Mouse (Mus musculus) left cerebral cortex, adult 18-20 months (tissue): ENCODE measurements around the gene Xiap. TPM values are rescaled to one million over a fixed set of nuclear protein-coding genes. Genes with fewer than 3 reads are reported as not detected.
A peak's percentile ranks its signal among the peaks of the same experiment; 100 is the strongest.
"Not testable (repeated sequence)": the region's sequence is repeated elsewhere in the genome, so short reads cannot be mapped to it uniquely, and the experiment has no call there.

ENCODE experiments used
- DNase-seq, 2 experiments: peaks; one replicate each; pipeline ENCODE4 v3.0.0; 2021 to 2022; ENCODE audit warnings: low spot score in 2 of 2, mixed read lengths in 1 of 2
- long read RNA-seq, 2 experiments: library from polyadenylated mRNA; stranded (forward); transcript quantifications; one replicate each; pipeline ENCODE4 v2.0.0; 2021
- total RNA-seq, 2 experiments: library from RNA; stranded (reverse); gene quantifications; 2 replicates each; pipeline ENCODE4 v1.2.3; 2021

Gene Xiap
- 10 to 100 TPM; 52.8 to 69.0 TPM for total RNA-seq
- long read RNA-seq, experiment 1, partial matches to known transcripts, result 1 of 11 reads
- long read RNA-seq, experiment 1, other reads (novel, unspliced or antisense), result 10 of 11 reads
- long read RNA-seq, experiment 2, partial matches to known transcripts, result 0 of 9 reads
- long read RNA-seq, experiment 2, other reads (novel, unspliced or antisense), result 9 of 9 reads

GRCm38 (mm10) chrX:42059282-42060068 is at the start of gene Xiap:
Gene Xiap (plus strand): TSS chrX:42059679.
- DNase-seq, result no peak

GRCm38 (mm10) chrX:42012677-42013208 is 46.7 kb upstream of the Xiap start:
- DNase-seq, result no peak

- no peak for DNase-seq
These were observed 45.7 kb upstream of the Xiap start for GRCm38 (mm10) chrX:42013776-42014175.

- no peak for DNase-seq
These were observed 45.0 kb upstream of the Xiap start for GRCm38 (mm10) chrX:42014502-42014901.

- DNase-seq, result no peak
These were observed 41.4 kb upstream of the Xiap start for GRCm38 (mm10) chrX:42018030-42018429.

GRCm38 (mm10) chrX:42019441-42019840 is 40.0 kb upstream of the Xiap start:
- no peak for DNase-seq

- not testable (repeated sequence) for DNase-seq
These were observed 33.6 kb upstream of the Xiap start for GRCm38 (mm10) chrX:42025802-42026440.

GRCm38 (mm10) chrX:42026981-42027380 is 32.5 kb upstream of the Xiap start:
- not testable (repeated sequence) for DNase-seq

- DNase-seq, result peak; percentile 61 to 72
These were observed 26.3 kb upstream of the Xiap start for GRCm38 (mm10) chrX:42033111-42033693.

- DNase-seq, result no peak
These were observed 25.6 kb upstream of the Xiap start for GRCm38 (mm10) chrX:42033911-42034310.

- no peak for DNase-seq
These were observed 20.0 kb upstream of the Xiap start for GRCm38 (mm10) chrX:42039481-42039880.

GRCm38 (mm10) chrX:42044935-42045334 is 14.5 kb upstream of the Xiap start:
- DNase-seq, result no peak

- DNase-seq, result no peak
These were observed 8.5 kb upstream of the Xiap start for GRCm38 (mm10) chrX:42050652-42051643.

GRCm38 (mm10) chrX:42057012-42057411 is 2.5 kb upstream of the Xiap start:
- no peak for DNase-seq

- DNase-seq, result no peak
These were observed 1.6 kb upstream of the Xiap start for GRCm38 (mm10) chrX:42057873-42058272.

GRCm38 (mm10) chrX:42063621-42064020 is 4.1 kb downstream of the Xiap start:
- no peak for DNase-seq

GRCm38 (mm10) chrX:42065086-42065485 is 5.6 kb downstream of the Xiap start:
- DNase-seq, result no peak

- DNase-seq, result no peak
These were observed 7.3 kb downstream of the Xiap start for GRCm38 (mm10) chrX:42066771-42067170.

- DNase-seq, result peak; percentile 50 to 53
These were observed 8.3 kb downstream of the Xiap start for GRCm38 (mm10) chrX:42067791-42068200.

- DNase-seq, result peak; percentile 39 to 49
These were observed 8.9 kb downstream of the Xiap start for GRCm38 (mm10) chrX:42068201-42068874.
